Mouse (Mus musculus) stomach, embryonic 15.5 days (tissue): ENCODE results near the gene Amhr2. TPM values are rescaled to one million over a fixed set of nuclear protein-coding genes. Genes with fewer than 3 reads are reported as not detected.

Experiments
- ATAC-seq: fragments of 200-750 bp; cut with Nextera tagmentation; 2 replicates; pipeline ENCODE4 v1.8.0; 2017; ENCODE audit warnings: low read depth, moderate number of reproducible peaks, moderate TSS enrichment; ENCODE audit not compliant: insufficient read depth, low FRiP score
- H3K27ac ChIP-seq: fragments of 300-500 bp; sonication (generic); 2 replicates; pipeline ENCODE4 v1.5.1; 2015; ENCODE audit warnings: mild to moderate bottlenecking, inconsistent platforms
- H3K27me3 ChIP-seq: fragments of 300-500 bp; sonication (generic); replicated peaks from 2 replicates; pipeline ENCODE4 v1.6.1; 2015; ENCODE audit warnings: inconsistent platforms
- H3K36me3 ChIP-seq: fragments of 300-500 bp; sonication (generic); 2 replicates; pipeline ENCODE4 v1.6.1; 2015; ENCODE audit warnings: inconsistent platforms
- H3K4me1 ChIP-seq: fragments of 300-500 bp; sonication (generic); 2 replicates; pipeline ENCODE4 v1.6.1; 2015; ENCODE audit warnings: inconsistent platforms
- H3K4me2 ChIP-seq: fragments of 300-500 bp; sonication (generic); 2 replicates; pipeline ENCODE4 v1.6.1; 2015; ENCODE audit warnings: mild to moderate bottlenecking, inconsistent platforms
- H3K4me3 ChIP-seq: fragments of 300-500 bp; sonication (generic); replicated peaks from 2 replicates; pipeline ENCODE4 v1.5.1; 2015; ENCODE audit warnings: inconsistent platforms
- H3K9ac ChIP-seq: fragments of 300-500 bp; sonication (generic); 2 replicates; pipeline ENCODE4 v1.6.1; 2015; ENCODE audit warnings: inconsistent platforms
- H3K9me3 ChIP-seq: fragments of 300-500 bp; sonication (generic); 2 replicates; pipeline ENCODE4 v1.6.1; 2016; ENCODE audit warnings: inconsistent platforms
- WGBS: fragments of 180-500 bp; shearing (Covaris S2); methylation state at CpG from one replicate; pipeline ENCODE4 v1.1.7; 2015; 5-methylcytosine and 5-hydroxymethylcytosine counted together
- polyA plus RNA-seq: library from polyadenylated mRNA; unstranded; fragments of >200 nt; fragmentation: Nextera tagmentation; extraction: Ambion mirVana; gene quantifications from 2 replicates; pipeline ENCODE4 v1.2.1, GENCODE M21; 2015

The Amhr2 gene
- polyA plus RNA-seq, 1 experiment from 2014 or later: 0.90 TPM

DNA sequence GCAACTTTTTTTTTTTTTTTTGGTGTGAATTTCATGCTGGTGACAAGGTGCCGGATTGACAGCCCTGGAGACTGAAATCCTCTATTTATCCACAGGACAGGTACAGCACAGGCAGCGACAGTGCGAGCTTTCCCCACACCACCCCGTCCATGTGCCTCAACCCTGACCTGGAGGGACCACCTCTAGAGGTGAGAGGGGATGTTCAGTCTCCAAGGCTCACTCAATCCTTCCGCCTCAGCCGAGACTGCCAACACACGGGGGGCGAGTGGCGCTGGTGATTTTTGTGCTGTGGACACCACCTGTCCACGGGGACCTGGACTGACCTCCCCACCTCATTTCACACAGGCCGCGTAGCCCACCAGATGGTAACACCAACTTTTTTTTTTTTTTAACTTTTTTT is 40.7 kb downstream of the Amhr2 start:
- 93% methylated on average over 12 of the region's 12 CpGs for WGBS
- Histone ChIP-seq H3K4me2 (no peak overlapping the region), H3K4me1 (no peaks in the 10 kb centered on the region), H3K27ac (no peak overlapping the region), H3K36me3 (peaks cover 69% of the 10 kb centered on the region), H3K9me3 (no peaks in the 10 kb centered on the region), H3K9ac (no peak overlapping the region), H3K4me3 (no peak overlapping the region), H3K27me3 (no peaks in the 10 kb centered on the region)
- no peak for ATAC-seq

DNA sequence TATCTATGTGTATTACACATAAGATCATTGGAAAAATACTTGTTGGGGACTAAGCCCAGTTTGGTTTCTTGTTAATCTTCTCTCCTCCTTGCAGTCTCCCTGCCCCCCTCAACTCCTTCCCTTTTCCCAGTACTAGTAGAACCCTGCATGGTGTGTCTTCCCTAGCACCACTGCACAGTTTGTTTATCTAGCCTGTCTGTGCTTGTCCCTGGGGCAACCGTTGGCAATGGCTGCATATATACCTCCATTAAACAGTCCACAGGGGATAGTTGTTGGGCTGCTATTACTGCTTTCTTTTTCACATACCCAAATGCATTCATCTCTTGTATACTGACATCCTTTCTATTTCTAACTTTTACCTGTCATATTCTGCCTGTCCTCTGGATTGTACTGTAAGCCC is 42.5 kb downstream of the Amhr2 start:
- H3K27ac ChIP-seq: no peak overlapping the region
- no peaks in the 10 kb centered on the region for H3K27me3 ChIP-seq
- H3K4me1 ChIP-seq: no peaks in the 10 kb centered on the region
- H3K9ac ChIP-seq: no peak overlapping the region
- no peak overlapping the region for H3K4me2 ChIP-seq
- H3K4me3 ChIP-seq: no peak overlapping the region
- 31% methylated on average over 1 of the region's 1 CpGs for WGBS
- ATAC-seq: no peak
- no peaks in the 10 kb centered on the region for H3K9me3 ChIP-seq
- peaks cover 67% of the 10 kb centered on the region for H3K36me3 ChIP-seq

DNA sequence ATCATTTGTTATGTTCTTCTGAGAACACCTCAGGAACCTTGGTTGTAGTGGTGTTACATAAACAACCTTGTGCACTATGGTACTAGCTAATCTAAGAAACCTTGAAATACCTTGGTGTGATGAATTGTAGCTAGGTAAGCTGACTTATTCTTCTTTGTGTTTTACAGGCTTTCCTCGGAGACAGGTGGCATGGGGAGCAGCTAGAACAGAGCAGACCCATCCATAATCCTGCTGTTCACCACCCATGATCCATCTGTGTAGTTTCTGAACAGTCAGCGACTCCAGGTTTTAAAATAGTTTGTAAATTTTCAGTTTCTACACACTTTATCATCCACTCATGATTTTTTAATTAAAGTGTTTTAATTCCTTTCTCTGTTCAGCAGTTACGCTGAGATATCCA is 53.2 kb downstream of the Amhr2 start:
- Histone ChIP-seq H3K9me3 (no peaks in the 10 kb centered on the region), H3K9ac (no peak overlapping the region), H3K36me3 (peaks cover 66% of the 10 kb centered on the region), H3K4me3 (no peak overlapping the region), H3K4me1 (no peaks in the 10 kb centered on the region), H3K4me2 (no peak overlapping the region), H3K27me3 (no peaks in the 10 kb centered on the region), H3K27ac (no peak overlapping the region)
- no peak for ATAC-seq
- 85% methylated on average over 3 of the region's 3 CpGs for WGBS

DNA sequence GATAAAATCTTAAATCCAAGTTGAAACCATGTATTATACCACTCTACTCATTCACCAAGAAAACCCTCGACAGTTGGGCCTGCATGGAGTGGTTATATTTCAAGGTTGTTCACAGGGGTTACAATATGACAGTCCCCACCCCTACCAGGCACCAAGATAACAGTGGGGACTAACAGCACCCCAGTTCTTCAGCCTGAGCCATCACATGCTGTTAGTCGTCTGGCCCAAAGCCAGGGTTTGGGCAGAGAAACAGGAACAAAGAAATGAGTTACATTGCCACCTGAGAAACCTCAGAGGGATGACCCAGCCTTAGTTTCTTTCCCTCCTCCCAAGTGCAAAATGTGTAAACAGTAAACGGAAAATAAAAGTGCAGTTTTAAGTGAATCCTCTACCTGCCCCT is 54.2 kb downstream of the Amhr2 start:
- H3K27ac ChIP-seq: no peak overlapping the region
- H3K4me3 ChIP-seq: no peak overlapping the region
- H3K27me3 ChIP-seq: no peaks in the 10 kb centered on the region
- no peaks in the 10 kb centered on the region for H3K4me1 ChIP-seq
- no peak overlapping the region for H3K4me2 ChIP-seq
- 66% methylated on average over 3 of the region's 3 CpGs for WGBS
- H3K36me3 ChIP-seq: peaks cover 64% of the 10 kb centered on the region
- no peak overlapping the region for H3K9ac ChIP-seq
- no peaks in the 10 kb centered on the region for H3K9me3 ChIP-seq
- ATAC-seq: no peak

DNA sequence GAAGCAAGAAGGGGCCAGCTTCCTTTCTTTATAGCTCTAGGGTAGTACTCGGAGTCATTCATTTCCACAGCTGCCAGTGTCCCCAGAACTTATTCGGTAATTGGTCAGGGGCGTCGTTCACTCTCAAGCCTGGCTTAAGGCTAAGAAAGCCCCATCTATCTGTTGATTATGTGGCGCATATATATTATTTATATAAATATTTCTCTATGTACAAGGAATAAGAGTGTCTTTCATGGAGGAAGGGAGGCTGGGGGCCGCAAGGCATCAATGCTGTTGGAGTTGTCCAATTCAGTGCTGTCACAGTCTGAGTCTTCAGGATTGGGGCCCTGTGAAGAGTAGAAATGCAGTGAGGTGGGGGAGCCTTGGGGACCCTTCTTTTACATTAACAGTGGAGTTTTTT is 54.7 kb downstream of the Amhr2 start:
- Histone ChIP-seq H3K27me3 (no peaks in the 10 kb centered on the region), H3K4me3 (no peak overlapping the region), H3K27ac (no peak overlapping the region), H3K9me3 (no peaks in the 10 kb centered on the region), H3K4me1 (no peaks in the 10 kb centered on the region), H3K4me2 (no peak overlapping the region), H3K36me3 (peaks cover 64% of the 10 kb centered on the region), H3K9ac (no peak overlapping the region)
- WGBS: 82% methylated on average over 6 of the region's 6 CpGs
- no peak for ATAC-seq

DNA sequence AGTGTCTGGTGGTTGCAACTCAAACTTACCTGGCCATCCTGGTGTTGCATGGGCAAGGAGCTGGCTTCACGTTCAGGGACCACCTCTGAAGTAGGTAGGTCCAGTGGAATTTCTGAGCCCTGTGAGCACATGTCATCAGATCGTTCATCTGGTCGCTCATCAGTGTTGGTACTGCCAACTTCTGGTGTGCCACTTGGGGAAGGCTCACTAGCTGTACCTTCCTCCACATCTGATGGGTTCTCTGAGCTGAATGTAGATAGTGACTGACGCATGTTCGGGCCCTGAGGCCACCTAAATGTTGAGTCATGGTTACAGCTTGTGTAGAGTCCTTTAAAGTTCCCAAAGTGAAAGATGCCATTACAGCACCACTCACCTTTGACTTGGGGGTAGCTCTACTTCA is 55.3 kb downstream of the Amhr2 start:
- no peak overlapping the region for H3K9ac ChIP-seq
- H3K27me3 ChIP-seq: no peaks in the 10 kb centered on the region
- WGBS: 88% methylated on average over 5 of the region's 5 CpGs
- H3K4me3 ChIP-seq: no peak overlapping the region
- no peaks in the 10 kb centered on the region for H3K9me3 ChIP-seq
- H3K27ac ChIP-seq: no peak overlapping the region
- ATAC-seq: no peak
- H3K4me1 ChIP-seq: no peaks in the 10 kb centered on the region
- H3K36me3 ChIP-seq: peaks cover 57% of the 10 kb centered on the region
- no peak overlapping the region for H3K4me2 ChIP-seq

DNA sequence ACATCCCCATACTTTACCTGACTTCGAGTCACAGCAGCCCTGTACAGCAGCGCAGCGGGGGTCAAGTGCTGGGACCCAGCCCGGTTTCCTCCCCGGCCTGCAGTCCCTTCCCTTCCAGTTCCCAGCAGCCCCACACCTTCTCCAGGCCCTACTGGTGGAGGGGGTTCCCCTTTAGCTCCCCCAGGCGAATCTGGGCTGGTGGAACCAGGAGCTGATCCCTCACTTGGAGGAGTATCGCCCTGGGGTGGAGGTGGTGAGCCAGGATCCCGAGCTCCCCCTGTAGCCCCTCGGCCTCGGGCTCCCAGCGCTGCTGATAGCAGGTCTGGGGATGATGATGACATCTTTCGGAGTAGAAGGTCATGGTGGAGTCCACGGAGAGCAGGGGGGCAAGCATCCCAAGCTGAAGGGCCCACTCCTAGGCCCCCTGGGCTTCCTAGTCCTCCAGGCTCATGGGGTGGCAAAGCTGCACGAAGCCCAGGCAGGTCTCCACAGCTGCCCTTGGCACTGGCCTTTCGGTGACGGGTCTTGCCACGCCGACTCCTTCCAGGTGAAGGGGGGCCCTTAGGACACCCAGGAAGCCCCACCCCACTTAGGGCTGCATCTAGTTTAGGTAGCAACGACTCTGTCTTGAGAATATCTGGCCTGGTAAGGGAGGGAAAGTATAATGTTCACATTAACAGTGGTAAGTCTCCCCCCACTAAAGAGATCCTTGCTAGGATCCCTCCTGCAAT is 56.1 kb downstream of the Amhr2 start:
- H3K9ac ChIP-seq: no peak overlapping the region
- H3K36me3 ChIP-seq: peaks cover 54% of the 10 kb centered on the region
- H3K27ac ChIP-seq: no peak overlapping the region
- no peak for ATAC-seq
- H3K4me3 ChIP-seq: no peak overlapping the region
- no peaks in the 10 kb centered on the region for H3K4me1 ChIP-seq
- no peak overlapping the region for H3K4me2 ChIP-seq
- no peaks in the 10 kb centered on the region for H3K27me3 ChIP-seq
- 85% methylated on average over 19 of the region's 19 CpGs for WGBS
- H3K9me3 ChIP-seq: no peaks in the 10 kb centered on the region

DNA sequence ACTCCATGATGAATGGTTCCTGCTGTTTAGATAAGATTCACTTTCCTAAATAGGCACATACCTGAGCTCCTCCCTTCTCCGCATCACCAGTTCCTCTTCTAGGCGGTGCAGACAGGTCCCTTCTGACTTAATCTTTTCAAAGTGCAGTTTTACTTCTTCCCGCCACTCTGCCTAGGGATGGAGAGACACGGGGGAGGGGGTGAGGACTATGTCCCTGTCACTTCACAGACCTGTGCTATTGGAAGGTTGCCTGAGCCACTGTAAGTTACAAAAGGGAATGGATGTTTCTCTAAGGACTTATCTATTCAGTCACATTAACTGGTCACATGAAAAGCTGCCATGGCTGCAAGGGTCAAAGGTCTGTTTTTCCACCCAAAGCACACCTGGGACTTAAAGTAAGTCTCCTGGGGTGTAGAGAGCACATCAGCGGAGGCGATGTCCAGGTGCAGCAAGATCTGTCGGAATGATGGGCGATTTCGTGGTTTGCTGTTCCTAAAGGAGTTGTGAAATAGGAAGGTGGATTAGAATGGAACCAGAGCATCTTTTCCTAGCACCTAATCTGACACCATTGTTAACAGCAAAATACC is 57.2 kb downstream of the Amhr2 start:
- H3K9me3 ChIP-seq: no peaks in the 10 kb centered on the region
- no peak overlapping the region for H3K27ac ChIP-seq
- H3K4me2 ChIP-seq: no peak overlapping the region
- no peak overlapping the region for H3K4me3 ChIP-seq
- H3K27me3 ChIP-seq: no peaks in the 10 kb centered on the region
- H3K9ac ChIP-seq: no peak overlapping the region
- H3K36me3 ChIP-seq: peaks cover 52% of the 10 kb centered on the region
- 57% methylated on average over 9 of the region's 9 CpGs for WGBS
- no peaks in the 10 kb centered on the region for H3K4me1 ChIP-seq
- ATAC-seq: no peak

DNA sequence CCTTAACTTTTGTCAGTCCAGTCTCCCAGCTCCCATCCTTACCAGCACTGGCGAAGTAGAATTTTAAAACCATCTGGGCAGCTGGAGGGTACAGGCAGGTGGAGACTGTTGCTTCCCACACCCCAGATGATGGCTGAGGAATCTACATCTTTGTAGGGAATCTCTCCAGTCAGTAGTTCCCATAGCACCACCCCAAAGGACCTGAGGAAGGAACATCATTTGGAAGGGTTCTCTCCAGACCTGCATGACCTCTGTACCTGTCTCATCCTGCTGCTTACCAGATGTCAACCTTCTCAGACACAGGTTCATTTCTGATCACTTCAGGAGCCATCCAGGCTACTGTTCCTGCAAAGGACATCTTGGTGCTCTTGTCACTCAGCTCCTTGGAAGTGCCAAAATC is 58.3 kb downstream of the Amhr2 start, which contains the start of gene Gm10337:
Gm10337 (plus strand) TSS at position 276 of the 400 bp plus-strand sequence.
- H3K9ac ChIP-seq: no peak within 1 kb of the TSS
- H3K4me1 ChIP-seq: no peaks in the 10 kb centered on the region
- ATAC-seq: no peak
- WGBS: 85% methylated on average over 1 of the region's 1 CpGs
- no peak within 1 kb of the TSS for H3K4me2 ChIP-seq
- no peaks in the 10 kb centered on the region for H3K9me3 ChIP-seq
- peaks cover 48% of the 10 kb centered on the region for H3K36me3 ChIP-seq
- H3K4me3 ChIP-seq: no peak within 1 kb of the TSS
- no peak within 1 kb of the TSS for H3K27ac ChIP-seq
- no peaks in the 10 kb centered on the region for H3K27me3 ChIP-seq

Other genes starting within 250 kb of the Amhr2 start
- 44.5 and 52.7 TPM in 2 replicates for gene Zfp740, start 242.1 kb upstream of the Amhr2 start, polyA plus RNA-seq
- gene Csad, start 240.6 kb upstream of the Amhr2 start, polyA plus RNA-seq: 63.3 and 64.3 TPM in 2 replicates
- gene Itgb7, start 213.4 kb upstream of the Amhr2 start, polyA plus RNA-seq: 9.6 and 12.7 TPM in 2 replicates
- gene Rarg, start 187.8 kb upstream of the Amhr2 start, polyA plus RNA-seq: 29.8 and 33.8 TPM in 2 replicates
- gene Gm9918, start 174.8 kb upstream of the Amhr2 start, polyA plus RNA-seq: 0.27 and 0.30 TPM in 2 replicates
- 66.3 and 66.4 TPM in 2 replicates for gene Mfsd5, start 165.9 kb upstream of the Amhr2 start, polyA plus RNA-seq
- gene Espl1, start 149.1 kb upstream of the Amhr2 start, polyA plus RNA-seq: 22.9 and 23.9 TPM in 2 replicates
- gene Pfdn5, start 119.3 kb upstream of the Amhr2 start, polyA plus RNA-seq: 322 TPM in 2 replicates
- 83.5 and 85.5 TPM in 2 replicates for gene Myg1, start 113.7 kb upstream of the Amhr2 start, polyA plus RNA-seq
- gene Aaas, start 94.6 kb upstream of the Amhr2 start, polyA plus RNA-seq: 55.9 and 67.0 TPM in 2 replicates
- gene Sp7, start 78.2 kb upstream of the Amhr2 start, polyA plus RNA-seq: 1.0 and 1.1 TPM in 2 replicates
- gene Sp1, start 39.2 kb upstream of the Amhr2 start, polyA plus RNA-seq: 9.6 and 9.7 TPM in 2 replicates
- 119 and 120 TPM in 2 replicates for gene Prr13, start 13.7 kb downstream of the Amhr2 start, polyA plus RNA-seq
- 182 and 192 TPM in 2 replicates for gene Pcbp2, start 25.2 kb downstream of the Amhr2 start, polyA plus RNA-seq
- gene Gm10337, start 58.4 kb downstream of the Amhr2 start, polyA plus RNA-seq: 5.0 and 8.1 TPM in 2 replicates
- gene Map3k12, start 71.7 kb downstream of the Amhr2 start, polyA plus RNA-seq: 13.4 and 15.5 TPM in 2 replicates
- gene Tarbp2, start 72.8 kb downstream of the Amhr2 start, polyA plus RNA-seq: 87.3 and 92.0 TPM in 2 replicates
- 2.7 TPM in 2 replicates for gene Npff, start 79.6 kb downstream of the Amhr2 start, polyA plus RNA-seq
- 0.28 TPM in 1 of 2 replicates, not detected in the other for gene Gm28047, start 179.7 kb downstream of the Amhr2 start, polyA plus RNA-seq
- gene Atf7, start 180.1 kb downstream of the Amhr2 start, polyA plus RNA-seq: 35.2 and 36.5 TPM in 2 replicates
- 57.1 and 63.3 TPM in 2 replicates for gene Atp5g2, start 227.0 kb downstream of the Amhr2 start, polyA plus RNA-seq